Mouse (Mus musculus) embryo, embryonic 9.5 days (tissue): ENCODE data around the gene Nudt13.
A peak's percentile ranks its signal among the peaks of the same experiment; 100 is the strongest.
"Not testable (repeated sequence)": the region's sequence is repeated elsewhere in the genome, so short reads cannot be mapped to it uniquely, and the experiment has no call there.

Experiments
- DNase-seq: peaks from one replicate; pipeline ENCODE4 v3.0.0-alpha.2; 2017; ENCODE audit errors: extremely low spot score

Gene Nudt13

GRCm38 (mm10) chr14:20294117-20294892, at the start of gene Nudt13:
TSS of gene Nudt13 (plus strand) at chr14:20294697.
- DNase-seq = peak; percentile 80

GRCm38 (mm10) chr14:20245318-20245717, 49.2 kb upstream of the Nudt13 start:
- no peak for DNase-seq

- no peak for DNase-seq
Measured at GRCm38 (mm10) chr14:20245861-20246260, 48.6 kb upstream of the Nudt13 start.

GRCm38 (mm10) chr14:20246811-20247266, 47.7 kb upstream of the Nudt13 start:
- no peak for DNase-seq

- no peak for DNase-seq
Measured at GRCm38 (mm10) chr14:20248001-20248400, 46.5 kb upstream of the Nudt13 start.

GRCm38 (mm10) chr14:20250237-20251171, 44.0 kb upstream of the Nudt13 start:
- DNase-seq = no peak

DNA sequence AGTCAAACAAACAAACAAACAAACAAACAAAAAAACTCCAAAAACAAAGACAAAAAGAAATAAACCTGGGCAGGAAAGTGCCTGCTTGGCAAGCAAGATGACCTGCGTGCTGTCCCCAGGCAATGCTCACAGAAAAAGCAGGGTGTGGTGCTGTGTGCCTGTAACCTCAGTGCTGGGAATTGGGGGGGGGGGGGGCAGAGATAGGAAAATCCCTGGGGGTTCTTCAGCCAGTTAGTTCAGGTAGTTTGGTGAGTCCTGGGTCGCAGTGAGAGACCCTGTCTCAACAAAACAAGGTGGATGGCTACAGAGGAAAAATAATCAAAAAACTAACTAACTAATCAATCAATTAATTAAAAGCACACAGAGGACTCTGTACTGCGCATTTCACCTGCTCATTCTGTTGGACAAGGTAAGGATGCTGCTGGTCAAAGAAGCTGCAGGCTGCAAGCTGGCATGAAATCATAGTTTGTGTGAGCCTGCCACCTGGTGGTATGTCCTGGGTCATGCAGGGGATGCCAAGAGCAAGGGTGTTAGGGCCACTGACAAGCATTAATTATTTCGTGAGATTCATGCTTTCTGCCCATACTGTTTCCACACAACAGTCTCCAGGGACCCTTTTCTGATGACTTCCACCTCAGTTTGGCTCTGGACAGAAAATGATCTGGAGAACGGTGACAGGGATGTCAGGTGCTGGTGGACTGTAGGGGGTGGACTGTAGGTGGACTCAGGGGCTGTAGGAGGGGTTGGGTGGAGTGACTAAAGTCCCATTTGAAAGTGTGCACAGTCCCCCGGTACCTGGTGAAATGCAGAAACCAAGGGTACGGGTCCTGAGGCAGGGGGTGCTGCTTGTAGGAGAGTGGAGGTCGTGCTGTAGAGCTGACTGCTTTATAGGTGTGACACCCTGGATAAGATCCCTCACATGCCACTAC, 36.0 kb upstream of the Nudt13 start:
- DNase-seq = peak; percentile 81

GRCm38 (mm10) chr14:20262346-20262745, 32.2 kb upstream of the Nudt13 start:
- no peak for DNase-seq

- no peak for DNase-seq
Measured at GRCm38 (mm10) chr14:20268421-20268820, 26.1 kb upstream of the Nudt13 start.

GRCm38 (mm10) chr14:20269082-20269809, 25.3 kb upstream of the Nudt13 start, which contains the start of gene Kcnk16:
TSS of gene Kcnk16 (minus strand) at chr14:20269199.
- DNase-seq = no peak

- no peak for DNase-seq
Measured at GRCm38 (mm10) chr14:20291391-20291790, 3.1 kb upstream of the Nudt13 start.

DNA sequence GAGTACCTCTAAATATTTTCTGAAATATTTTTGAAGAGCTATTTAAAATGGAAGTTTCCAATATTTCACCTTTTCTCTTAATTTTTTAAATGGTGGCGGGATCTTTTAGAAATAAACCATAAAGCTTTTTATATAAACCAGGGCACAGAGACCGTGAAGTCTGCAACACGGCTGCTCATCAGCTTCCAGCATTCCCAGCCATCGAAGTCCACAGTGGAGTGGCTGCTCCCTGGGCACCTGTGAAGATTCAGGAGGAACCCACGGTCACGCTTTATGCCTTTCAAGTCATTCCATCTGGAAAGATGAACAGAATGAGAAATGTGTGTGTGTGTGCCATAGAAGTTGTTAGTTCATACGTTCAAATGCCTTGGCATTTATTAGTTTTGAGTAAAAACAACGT, 450 bp downstream of the Nudt13 start:
- no peak for DNase-seq

DNA sequence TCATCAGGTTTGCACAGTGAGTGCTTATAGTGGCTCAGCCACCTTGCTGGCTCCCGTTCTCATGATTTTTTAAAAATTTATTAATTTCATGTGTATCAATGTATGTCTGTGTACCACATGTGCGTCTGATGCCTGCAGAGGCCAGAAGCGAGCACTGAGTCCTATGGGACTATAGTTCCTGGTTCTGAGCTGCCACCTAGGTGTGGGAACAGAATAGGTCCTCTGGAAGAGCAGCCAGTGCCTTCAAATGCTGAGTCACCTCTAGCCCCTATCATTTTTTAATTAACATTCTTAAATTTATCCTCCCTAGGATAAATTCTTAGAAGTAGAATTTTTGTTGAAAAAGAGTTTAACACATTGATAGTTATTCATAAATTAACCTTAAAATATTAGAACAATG, 3.1 kb downstream of the Nudt13 start:
- no peak for DNase-seq

DNA sequence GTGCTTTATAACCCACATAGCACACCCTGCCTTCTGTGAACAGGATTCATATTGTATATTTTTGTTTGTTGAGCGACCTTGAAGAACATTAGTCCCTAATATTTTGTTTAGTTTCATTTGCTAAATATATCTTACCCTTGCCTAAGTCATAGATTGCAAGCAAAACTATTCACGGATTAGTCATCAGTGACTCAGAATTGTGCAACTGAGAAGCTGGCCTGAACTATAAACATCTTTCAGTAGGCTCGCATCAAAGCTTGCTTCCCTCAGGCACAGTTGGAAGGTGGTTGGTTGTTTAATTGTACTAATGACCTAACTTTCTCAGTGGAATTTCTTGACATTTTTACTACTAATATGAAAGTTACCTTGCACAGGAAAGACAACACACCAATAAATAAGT, 3.6 kb downstream of the Nudt13 start:
- DNase-seq = no peak

- DNase-seq = not testable (repeated sequence)
Measured at GRCm38 (mm10) chr14:20305085-20305484, 10.6 kb downstream of the Nudt13 start.

DNA sequence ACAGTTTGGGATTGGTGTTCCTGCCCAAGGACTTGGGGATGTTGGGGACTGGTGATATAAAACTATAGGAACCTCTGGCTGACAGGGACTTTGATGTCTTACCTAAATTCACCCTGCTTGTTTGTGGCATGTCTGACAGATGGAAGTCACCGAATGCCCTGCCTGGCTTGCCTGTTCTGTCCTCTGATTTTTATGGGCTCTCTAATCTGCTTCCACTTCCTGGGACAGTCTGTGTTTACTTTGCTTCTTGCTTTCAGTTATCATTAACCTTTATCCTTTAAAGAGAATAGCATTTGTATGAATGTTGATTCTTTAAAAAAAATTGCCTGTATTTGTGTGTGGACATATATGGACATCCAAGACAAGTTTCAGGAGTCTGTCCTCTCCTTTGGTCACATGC, 20.6 kb downstream of the Nudt13 start:
- no peak for DNase-seq

DNA sequence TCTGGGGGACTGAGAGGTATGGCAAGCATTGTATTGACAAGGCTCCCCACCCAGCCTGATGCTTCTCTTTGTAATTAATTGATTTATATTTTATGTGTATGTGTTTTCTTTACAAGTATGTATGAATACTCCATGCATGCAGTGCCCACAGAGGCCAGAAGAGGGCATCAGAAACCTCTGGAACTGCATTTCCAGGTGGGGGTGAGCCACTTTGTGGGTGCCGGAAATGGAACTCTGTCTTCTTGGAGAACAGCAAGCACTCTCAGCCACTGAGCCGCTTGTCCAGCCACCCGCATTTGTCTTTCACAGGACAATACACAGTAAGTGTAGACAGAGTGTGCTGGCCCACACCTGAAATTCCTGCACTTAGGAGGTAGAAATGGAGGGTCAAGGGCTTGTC, 24.9 kb downstream of the Nudt13 start:
- peak; percentile 32 for DNase-seq

DNA sequence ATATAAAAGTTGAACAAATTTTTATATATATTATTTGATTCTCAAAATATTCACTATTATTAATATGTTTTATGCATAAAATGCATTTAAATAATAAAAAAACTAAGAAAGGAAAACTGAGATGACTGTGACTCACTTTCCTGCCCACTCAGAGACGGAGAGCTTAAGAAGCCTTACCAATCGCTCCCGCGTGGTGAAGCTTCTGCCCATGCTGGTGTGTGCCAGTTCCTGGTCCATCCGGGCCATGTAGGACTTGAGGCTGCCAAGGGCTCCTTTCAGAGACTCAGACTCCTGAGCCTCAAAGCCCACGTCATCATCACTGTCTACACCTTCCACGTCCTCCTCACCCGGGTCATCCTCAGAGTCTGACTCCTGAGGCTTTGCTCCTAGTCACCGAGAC, 29.7 kb downstream of the Nudt13 start:
- no peak for DNase-seq

DNA sequence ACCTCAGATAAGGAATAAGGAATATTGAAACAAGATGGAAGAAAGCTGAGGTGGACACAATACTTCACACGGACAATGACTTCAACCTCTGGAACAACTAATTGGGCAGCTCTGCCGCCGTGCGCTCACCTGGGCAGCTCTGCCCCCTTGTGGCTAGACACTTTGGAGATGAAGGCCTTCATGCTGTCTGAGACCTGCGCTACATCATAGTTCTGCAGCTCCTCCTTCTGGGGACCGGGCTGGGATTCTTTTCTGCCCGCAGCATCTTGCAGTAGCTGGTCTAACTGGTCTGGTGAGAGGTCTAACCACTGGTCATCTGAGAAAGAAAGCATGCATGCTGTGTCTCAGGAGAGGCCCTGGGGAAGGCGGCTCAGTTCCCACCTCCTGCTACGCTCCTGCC, 34.0 kb downstream of the Nudt13 start:
- peak; percentile 14 for DNase-seq

- no peak for DNase-seq
Measured at GRCm38 (mm10) chr14:20331316-20331715, 36.8 kb downstream of the Nudt13 start.

DNA sequence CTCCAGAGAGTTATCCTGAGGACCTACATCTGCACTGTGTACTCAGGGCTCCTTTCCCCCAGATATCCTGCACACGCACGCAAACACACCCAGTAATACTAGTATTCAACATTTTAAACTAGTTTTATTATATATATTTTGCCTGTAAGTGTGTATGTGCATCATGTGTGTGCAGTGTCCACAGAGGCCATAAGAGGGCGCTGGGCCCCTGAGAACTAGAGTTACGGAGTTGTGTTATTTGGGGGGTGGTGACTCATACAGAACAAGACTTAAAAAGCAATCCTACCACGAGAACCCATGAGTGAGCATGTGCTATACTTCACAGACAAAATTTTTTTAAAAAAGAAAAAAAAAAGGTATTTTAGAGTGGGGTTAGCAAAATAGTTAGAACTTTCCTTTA, 44.9 kb downstream of the Nudt13 start:
- no peak for DNase-seq
